Mouse (Mus musculus) adipocyte (in vitro differentiated cells): ENCODE measurements around the gene Smarca1.
A peak's percentile ranks its signal among the peaks of the same experiment; 100 is the strongest.

Source experiments
- DNase-seq: peaks from one replicate; pipeline ENCODE4 v3.0.0-alpha.2; 2016; ENCODE audit warnings: low spot score

Smarca1 gene

DNA sequence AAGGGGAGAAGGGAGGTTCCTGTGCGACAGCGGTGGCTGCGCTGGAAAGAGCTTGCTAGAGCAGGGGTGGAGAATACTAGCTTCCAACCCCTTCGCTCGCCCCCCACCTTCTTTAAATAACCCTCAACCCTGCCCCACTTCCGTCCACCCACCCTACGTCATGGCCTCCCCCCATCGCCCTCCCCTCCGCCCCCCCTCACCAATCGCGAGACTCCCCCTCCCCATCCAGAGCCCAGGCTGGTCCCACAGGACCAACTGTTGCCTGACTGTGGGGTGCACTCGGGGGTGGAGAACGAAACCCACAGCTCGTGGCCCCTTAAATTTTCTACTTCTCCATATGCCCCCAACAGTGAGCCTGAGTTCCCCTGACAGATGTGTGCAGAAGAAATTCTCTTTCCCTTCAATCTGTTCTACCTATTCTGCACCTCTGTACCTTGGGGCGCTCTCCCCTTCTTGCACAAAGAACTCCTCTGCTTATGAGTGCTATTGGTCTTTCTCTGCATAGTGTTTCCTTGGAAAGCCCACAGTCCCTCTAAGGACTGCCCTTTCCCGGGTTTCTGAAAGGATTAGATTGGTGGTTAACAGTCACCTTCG is at the start of gene Smarca1:
Gene Smarca1, minus strand, starts transcription at position 544 of the 594 bp plus-strand sequence.
- DNase-seq, result no peak

DNA sequence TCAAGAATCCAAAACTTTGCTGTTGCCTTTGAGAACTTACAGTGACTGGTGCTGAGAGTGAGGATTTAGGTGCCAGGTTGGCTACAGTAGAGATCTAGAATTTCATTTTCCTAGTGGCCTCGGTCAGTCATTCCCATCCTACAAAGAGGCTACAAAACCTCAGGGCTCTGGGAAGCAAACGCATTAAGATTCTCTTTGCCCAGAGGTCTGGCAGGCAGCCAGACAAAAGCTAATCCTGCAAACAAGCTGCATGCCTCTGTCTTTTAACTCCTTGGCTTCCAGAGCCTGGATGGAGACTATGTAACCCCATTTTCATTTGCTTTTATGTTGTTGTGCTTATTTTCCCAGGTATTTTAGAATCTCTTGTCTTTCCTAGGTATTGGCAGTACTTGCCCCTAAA is 45.0 kb upstream of the Smarca1 start:
- peak; percentile 64 for DNase-seq

- DNase-seq, result no peak
Measured at GRCm38 (mm10) chrX:47936885-47937284, 44.1 kb upstream of the Smarca1 start.

DNA sequence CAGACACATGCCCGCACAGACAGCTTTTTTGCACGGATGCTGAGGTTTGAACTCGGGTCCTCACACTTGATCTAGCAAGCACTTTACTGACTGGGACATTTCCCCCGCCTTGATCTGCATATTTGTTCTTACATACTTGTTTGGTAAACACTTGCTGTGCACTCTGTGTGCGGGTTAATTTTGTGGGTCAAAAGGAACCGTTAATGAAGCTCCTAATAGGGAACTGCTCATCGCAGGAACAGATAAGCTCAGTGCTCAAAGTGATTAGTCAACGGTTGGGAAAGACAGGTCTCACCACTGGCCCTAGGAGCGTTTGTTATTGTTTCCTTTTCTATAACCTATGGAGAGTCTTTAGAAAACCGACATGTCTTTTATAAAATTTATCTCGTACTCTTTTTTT is 41.6 kb upstream of the Smarca1 start:
- DNase-seq, result no peak

DNA sequence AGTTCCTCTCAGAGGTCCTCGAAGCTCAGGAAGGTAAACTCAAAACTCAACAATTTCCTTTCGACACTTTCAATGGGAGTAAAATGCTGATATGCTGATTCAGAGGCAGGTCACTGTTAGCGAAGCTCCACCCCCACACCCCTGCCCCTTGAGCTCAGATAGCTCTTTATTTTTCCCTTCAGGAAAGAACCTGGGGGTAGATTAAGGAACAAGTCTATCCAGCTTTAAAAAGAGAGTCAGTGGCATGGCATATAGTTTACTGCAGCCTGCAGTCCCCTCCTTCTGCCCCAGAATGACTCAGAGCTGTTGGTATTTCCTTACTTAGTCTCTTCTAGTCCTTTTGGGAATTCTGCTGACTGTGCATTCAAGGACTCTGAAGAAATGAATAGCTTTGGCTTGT is 37.7 kb upstream of the Smarca1 start:
- DNase-seq, result no peak

DNA sequence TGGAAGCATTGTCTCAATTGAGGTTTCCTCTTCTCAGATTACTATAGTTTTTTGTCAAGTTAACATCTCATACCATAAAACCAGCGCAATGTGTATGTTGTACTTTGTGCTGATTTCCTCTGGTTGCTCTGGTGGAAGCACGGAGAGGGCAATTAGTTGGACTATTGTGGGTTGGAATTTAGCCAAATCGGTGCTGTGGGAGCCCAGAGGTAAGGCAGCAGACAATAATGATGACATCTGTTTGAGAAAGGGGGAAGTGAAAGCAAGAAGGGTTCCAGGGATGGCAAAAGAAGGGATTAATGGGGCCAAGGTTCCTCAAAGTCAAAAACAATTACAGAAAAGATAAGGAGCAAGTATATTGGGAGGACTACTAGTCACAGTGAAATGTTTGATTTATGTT is 35.2 kb upstream of the Smarca1 start:
- DNase-seq, result no peak

GRCm38 (mm10) chrX:47920541-47920940 is 27.8 kb upstream of the Smarca1 start:
- DNase-seq, result no peak

GRCm38 (mm10) chrX:47916831-47917230 is 24.1 kb upstream of the Smarca1 start:
- DNase-seq, result peak; percentile 51

GRCm38 (mm10) chrX:47913543-47913938 is 20.8 kb upstream of the Smarca1 start:
- DNase-seq, result no peak

DNA sequence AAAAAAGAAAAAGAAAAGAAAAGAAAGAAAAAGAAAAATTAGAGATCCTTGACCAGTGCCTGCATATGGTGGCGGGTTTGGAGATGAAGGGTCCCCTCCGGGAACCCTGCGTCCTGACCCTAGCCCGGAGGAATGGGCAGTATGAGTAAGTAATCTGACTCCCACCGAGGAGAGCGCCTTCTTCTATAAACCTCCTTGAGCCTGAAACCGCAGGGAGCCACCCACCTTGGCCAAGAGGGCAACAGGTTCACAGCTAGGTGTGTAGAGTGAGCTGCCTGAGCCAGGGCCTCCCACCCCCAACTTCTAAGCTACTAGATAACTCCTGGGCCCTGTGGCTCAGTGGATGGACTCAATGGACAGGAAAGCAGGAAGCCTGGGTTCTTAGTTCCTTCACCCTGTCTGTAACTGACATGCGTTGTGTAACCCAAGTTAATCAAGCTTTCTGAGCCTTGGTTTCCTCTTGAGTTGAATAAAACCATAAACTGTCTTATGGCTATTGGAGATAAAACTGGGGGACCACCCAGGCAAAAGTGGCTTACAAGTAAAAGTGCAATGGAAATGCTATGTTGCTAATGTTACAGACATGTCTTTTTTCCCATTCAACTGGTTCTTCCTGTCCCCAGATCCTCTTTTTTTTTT is 20.2 kb upstream of the Smarca1 start:
- peak; percentile 10 for DNase-seq

GRCm38 (mm10) chrX:47912306-47912792 is 19.6 kb upstream of the Smarca1 start, which contains the start of gene Ocrl:
Gene Ocrl, plus strand, starts transcription at chrX:47912387.
- peak; percentile 72 for DNase-seq

- no peak for DNase-seq
Measured at GRCm38 (mm10) chrX:47891907-47892430, 805 bp downstream of the Smarca1 start.

DNA sequence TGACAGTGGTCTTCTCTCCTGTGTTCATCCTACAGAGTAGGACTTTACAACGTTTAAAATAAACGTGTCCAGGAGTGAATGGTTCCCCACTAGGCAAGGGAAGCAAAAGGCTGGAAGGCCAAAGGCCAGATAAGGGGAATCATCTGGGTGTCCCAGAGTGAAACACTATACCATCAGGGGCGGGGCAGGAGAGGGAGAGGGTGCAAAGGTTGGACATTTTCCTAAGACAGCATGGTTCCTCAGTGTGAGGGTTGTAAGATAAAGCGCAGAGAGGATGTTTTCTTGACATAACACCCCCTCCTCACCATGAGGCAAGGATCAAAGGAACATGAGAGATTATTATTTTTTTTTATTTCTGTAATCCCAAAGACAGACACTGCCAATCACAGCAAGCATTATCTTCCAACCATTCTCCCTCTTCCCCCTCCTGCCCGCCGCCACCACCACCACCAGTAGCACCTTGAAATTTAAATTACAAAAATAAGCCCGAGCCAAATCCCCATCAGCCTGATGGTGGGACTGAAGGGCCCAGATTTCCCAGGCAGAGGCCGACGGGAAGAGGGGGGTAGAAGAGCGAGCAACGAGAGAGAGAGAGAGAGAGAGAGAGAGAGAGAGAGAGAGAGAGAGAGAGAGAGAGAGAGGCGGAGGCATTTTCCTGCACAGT is 1.4 kb downstream of the Smarca1 start:
- DNase-seq, result no peak

DNA sequence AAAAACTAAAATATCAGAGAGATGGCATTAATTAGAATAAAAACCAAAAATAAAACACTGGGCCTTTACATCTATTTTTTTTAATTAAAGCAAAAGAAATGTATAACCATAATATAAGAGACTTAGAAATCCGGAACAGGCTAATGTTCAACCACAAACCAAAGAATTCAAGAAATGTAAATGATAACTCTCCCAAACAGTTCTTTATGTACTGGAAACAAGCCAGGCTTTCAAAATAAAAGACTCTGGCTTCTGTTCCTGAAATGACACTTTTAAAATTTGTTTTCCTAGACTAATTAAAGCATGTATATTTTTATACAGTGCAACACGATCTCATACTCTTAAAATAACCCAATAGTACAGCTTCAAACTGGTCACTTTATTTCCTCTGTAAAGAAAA is 5.4 kb downstream of the Smarca1 start:
- DNase-seq, result no peak

DNA sequence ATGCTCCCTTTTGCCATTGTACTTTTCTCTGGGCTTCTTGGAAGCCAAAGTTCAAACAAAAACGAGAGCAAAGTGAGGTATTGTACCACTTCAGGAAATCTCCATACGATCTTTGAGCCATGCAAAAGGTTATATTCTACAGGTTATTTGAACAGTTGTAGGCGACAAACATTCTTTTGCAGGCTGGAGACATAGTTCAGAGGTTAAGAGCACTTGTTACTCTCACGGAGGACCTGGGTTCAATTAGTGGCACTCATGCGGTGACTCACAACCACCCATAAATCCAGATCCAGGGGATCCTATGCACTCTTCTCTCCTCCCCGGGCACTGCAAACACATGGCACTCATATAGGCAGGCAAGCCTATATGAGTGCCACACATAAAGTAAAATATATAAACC is 10.0 kb downstream of the Smarca1 start:
- no peak for DNase-seq

- peak; percentile 46 for DNase-seq
Measured at GRCm38 (mm10) chrX:47880052-47880451, 12.7 kb downstream of the Smarca1 start.

GRCm38 (mm10) chrX:47858544-47858943 is 34.2 kb downstream of the Smarca1 start:
- no peak for DNase-seq

DNA sequence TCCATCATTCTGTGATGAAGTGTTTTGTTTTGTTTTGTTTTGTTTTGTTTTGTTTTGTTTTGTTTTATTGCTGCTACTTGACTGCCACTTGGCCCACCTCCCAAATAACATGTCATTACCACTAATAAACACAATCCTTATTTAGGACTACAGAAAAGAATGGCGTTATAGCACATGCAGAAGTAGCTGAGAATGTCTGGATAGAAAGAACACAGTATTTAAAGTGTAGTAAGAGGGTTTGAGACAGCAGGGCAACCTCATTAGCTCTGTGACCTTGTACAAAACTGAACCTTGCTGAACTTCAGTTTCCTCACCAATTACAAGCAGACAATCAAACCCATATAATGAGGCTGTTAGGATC is 57.0 kb downstream of the Smarca1 start:
- DNase-seq, result no peak

GRCm38 (mm10) chrX:47835098-47835834 is 57.5 kb downstream of the Smarca1 start:
- DNase-seq, result peak; percentile 3

- no peak for DNase-seq
Measured at GRCm38 (mm10) chrX:47833431-47833830, 59.3 kb downstream of the Smarca1 start.

DNA sequence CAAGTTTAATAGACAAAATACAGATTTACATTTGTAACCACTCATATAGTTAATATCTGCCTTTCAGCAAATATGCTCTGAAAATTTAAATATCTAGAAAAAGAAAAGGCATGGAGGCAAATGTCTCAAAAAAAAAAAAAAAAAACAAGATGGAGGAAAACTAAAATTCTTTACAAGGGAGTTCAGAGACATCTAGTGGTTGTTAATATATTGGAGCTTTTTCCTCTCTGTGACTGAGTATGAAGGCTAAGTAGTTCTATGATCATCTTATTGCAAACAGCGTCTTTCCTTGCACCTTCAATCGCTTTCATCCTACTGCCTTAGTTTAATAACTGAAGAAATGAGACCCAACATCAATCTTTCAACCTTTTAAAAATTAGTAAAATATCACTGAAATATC is 72.2 kb downstream of the Smarca1 start:
- DNase-seq, result peak; percentile 45

DNA sequence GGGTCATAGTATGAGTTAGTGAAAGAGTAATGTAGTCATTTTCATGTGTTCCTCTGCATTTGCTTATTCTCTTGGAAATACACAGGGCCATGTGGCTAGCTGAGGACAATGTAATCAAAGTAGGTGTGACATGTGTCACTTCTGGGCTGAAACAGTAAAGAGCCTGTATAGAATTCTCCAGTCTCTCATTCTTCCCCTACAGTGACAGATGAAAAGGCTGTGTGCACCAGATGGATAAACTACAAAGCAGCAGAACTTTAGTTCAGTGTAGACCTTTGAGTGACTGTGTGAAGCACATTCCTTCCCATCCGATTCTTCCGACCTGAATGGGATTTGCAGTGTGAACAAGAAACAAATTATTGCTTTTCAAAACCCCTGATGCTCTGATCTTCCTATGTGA is 84.1 kb downstream of the Smarca1 start:
- no peak for DNase-seq
